Mouse (Mus musculus) left cerebral cortex, adult 2 months (tissue): ENCODE results near the gene AU022252. TPM values are rescaled to one million over a fixed set of nuclear protein-coding genes. Genes with fewer than 3 reads are reported as not detected.

Experiments
- DNase-seq, 2 experiments: peaks; one replicate each; pipeline ENCODE4 v3.0.0; 2021 to 2022; ENCODE audit warnings: low spot score in 2 of 2, mixed read lengths in 1 of 2; ENCODE audit errors: extremely low spot score in 1 of 2
- H3K27ac ChIP-seq: fragments of 200-600 bp; 2 replicates; pipeline ENCODE4 v1.8.1; 2022
- H3K4me3 ChIP-seq: fragments of 200-600 bp; 2 replicates; pipeline ENCODE4 v1.8.1; 2022
- CTCF ChIP-seq: fragments of 200-600 bp; IDR thresholded peaks from 2 replicates; pipeline ENCODE4 v1.8.1; 2022; ENCODE audit warnings: antibody characterized with exemption, mild to moderate bottlenecking, moderate library complexity
- intact Hi-C: fragments of 180-260 bp; cut with DNase I; formaldehyde crosslinking; loops from one replicate; pipeline ENCODE4 v1.15.1; 2025
- total RNA-seq, 2 experiments: library from RNA; stranded (reverse); gene quantifications; 2 replicates each; pipeline ENCODE4 v1.2.3; 2021

Gene AU022252
- total RNA-seq, 2 experiments from 2014 or later, result 28.5 to 30.4 TPM

DNA sequence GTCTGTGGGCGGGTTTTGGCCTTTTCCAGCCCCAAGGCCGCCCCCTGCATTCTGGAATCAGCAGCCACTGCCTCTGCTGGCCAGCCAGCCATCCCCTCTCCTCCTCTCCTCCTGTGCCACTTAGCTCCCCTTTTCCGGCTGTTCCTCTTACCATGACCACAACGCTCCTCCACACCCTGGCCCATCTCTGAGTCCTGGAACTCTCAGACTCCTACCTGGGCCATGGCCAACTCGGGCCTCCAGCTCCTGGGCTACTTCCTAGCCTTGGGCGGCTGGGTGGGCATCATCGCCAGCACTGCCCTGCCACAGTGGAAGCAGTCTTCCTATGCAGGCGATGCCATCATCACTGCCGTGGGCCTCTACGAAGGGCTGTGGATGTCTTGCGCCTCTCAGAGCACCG lies 22.8 kb upstream of the AU022252 start, which contains the start of gene Cldn19:
Gene Cldn19, plus strand, starts transcription at position 64 of the 400 bp plus-strand sequence.
- no peak for DNase-seq
- H3K27ac ChIP-seq, result no peak within 1 kb of the TSS
- TF ChIP-seq CTCF, result no peak

GRCm38 (mm10) chr4:119254012-119254618 lies 21.6 kb upstream of the AU022252 start:
- peak in 1 of 2 experiments; percentile 47 for DNase-seq
- Histone ChIP-seq H3K4me3 (no peak overlapping the region), H3K27ac (no peak overlapping the region)
- intact Hi-C loops, result no loop called here
- TF ChIP-seq CTCF, result no peak

More for the DNA sequence above, 22.8 kb upstream of the AU022252 start, which contains the start of gene Cldn19:
- H3K4me3 ChIP-seq, result no peak within 1 kb of the TSS
- intact Hi-C loops, result no loop called here

- no peak for TF ChIP-seq CTCF
- Histone ChIP-seq H3K27ac (no peak overlapping the region), H3K4me3 (no peak overlapping the region)
- DNase-seq, result no peak
- intact Hi-C loops, result no loop called here
Observed at GRCm38 (mm10) chr4:119252025-119252808, 19.7 kb upstream of the AU022252 start.

DNA sequence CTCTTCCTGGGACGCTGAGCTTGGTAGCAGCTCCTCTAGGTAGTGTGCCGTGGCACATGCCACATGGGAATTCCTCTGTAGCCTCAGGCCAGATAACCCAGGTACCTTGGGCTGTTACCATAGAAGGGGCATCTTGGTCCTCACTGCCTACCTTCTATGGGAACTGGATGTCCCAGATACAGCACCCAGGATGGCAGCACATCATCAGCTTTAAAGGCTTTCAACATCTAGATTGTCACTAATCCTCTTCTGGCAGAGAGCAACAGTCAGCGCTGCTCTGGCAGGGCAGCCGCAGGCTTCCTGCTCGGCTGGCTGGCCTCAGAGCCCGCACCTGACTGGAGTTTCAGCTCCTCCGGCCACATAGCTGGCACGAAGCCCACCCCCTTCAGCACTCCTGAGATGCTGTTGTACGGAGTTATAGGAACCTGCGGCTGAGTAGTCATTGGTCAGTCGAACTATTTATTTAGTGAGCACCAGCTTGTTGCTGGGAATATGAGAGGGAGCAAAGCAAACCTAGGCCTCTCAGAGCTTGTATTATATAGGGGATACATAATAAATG lies 16.0 kb upstream of the AU022252 start:
- TF ChIP-seq CTCF, result no peak

DNA sequence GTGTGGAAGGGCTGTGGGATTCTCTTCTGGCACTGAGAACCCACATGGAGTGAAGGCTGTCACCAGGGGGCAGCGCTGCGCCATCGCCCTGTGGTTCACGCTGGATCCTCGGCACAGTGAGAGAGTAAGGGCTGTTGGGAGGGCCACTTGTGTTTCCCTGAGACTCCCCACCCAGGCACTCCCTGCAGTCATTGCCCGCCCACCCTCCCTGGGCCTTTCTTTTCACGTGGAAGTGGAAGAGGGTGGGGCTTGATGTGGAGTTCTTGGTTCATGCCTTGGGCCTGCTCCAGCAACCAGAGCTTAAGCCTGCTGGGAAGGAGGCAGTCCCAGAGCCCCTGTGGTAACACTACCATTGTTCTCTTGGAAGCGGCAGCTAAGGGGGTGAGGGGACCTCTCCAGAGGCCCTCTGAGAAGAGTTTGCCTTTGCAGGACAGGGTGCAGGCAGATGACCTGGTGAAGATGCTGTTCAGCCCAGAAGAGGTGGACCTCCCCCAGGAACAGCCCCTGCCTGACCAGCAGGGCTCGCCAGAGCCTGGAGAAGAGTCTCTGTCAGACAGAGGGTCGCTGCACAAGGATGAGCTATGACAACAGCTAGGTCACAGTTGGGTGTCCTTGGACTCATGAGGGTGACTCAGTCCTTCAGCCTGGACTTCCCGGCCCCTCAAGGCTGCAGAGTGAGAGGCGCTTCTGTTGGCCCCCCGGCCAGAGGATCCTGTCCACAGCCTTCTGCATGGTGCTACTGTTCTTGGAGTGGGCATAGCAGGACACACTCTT lies 15.1 kb upstream of the AU022252 start:
- TF ChIP-seq CTCF, result peak; percentile 77
- 0 out of 2 replicates have a peak overlapping the region, but pooled peaks have one; percentile 44 for H3K27ac ChIP-seq
- intact Hi-C loops, result loop anchor here (5.0 to 10.0 kb wide), 4 partner anchors 167 to 877 kb away; partner anchors contain the start of gene Ccdc30
- no peak overlapping the region for H3K4me3 ChIP-seq
- peak; percentile 74 to 77 for DNase-seq

More for the DNA sequence above, 16.0 kb upstream of the AU022252 start:
- intact Hi-C loops, result loop anchor here (5.0 to 10.0 kb wide), 4 partner anchors 166 to 876 kb away; partner anchors contain the start of gene Ccdc30
- H3K27ac ChIP-seq, result no peak overlapping the region
- H3K4me3 ChIP-seq, result no peak overlapping the region
- DNase-seq, result no peak

- DNase-seq, result no peak
Observed at GRCm38 (mm10) chr4:119246688-119247225, 14.2 kb upstream of the AU022252 start.

GRCm38 (mm10) chr4:119245961-119246360 lies 13.4 kb upstream of the AU022252 start:
- no peak overlapping the region for H3K27ac ChIP-seq
- TF ChIP-seq CTCF, result no peak
- DNase-seq, result no peak
- H3K4me3 ChIP-seq, result no peak overlapping the region
- intact Hi-C loops, result loop anchor here (2.0 to 10.0 kb wide), 5 partner anchors 47 to 879 kb away; partner anchors contain the start of gene Ccdc30

More at GRCm38 (mm10) chr4:119246688-119247225, 14.2 kb upstream of the AU022252 start:
- no peak overlapping the region for H3K4me3 ChIP-seq
- TF ChIP-seq CTCF, result no peak
- no peak overlapping the region for H3K27ac ChIP-seq
- intact Hi-C loops, result loop anchor here (5.0 to 10.0 kb wide), 4 partner anchors 168 to 878 kb away; partner anchors contain the start of gene Ccdc30

- Histone ChIP-seq H3K27ac (peak overlapping the region; percentile 32; the same call in 1 of the 2 replicates), H3K4me3 (no peak overlapping the region)
- intact Hi-C loops, result loop anchor here (2.0 to 10.0 kb wide), 5 partner anchors 47 to 879 kb away; partner anchors contain the start of gene Ccdc30
- TF ChIP-seq CTCF, result no peak
- peak; percentile 35 to 57 for DNase-seq
Observed at GRCm38 (mm10) chr4:119245556-119245955, 13.0 kb upstream of the AU022252 start.

DNA sequence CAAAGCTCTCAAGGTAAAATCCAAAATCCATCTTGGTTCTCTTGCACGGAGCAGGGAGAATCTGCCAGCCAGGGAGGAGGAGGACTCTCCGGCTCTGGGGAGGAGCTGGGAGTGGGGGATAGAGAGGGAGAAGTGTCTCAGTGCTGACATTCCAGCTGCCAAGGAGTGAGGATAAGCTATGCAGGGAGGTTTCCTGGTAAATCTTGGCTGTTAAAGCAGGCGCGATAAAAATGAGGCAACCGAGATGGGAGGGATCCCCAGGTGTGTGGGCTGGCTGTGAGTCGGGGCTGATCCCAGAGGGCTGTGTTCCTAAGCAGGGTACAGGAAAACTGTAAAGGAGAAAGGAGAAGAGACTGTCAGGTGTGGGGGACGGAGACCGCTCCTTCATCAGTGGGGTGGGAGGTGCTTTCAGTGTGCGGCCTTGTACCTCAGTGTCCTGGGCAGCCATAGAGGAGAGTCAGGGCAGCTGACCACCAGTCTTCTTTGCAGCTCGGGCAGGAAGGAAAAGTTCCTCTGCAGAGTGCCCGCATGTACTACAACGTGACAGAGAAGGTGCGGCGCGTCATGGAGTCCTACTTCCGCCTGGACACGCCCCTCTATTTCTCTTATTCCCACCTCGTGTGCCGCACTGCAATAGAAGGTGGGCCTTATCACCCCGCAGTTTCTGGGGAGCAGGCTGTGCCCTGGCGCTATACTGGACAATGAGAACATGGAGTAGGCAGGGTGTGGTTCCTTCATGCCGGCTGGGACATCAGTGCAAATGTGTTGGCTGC lies 12.1 kb upstream of the AU022252 start:
- TF ChIP-seq CTCF, result no peak
- peak; percentile 61 to 62 for DNase-seq
- H3K4me3 ChIP-seq, result no peak overlapping the region
- intact Hi-C loops, result loop anchor here (2.0 to 10.0 kb wide), 6 partner anchors 48 to 880 kb away; partner anchors contain the start of genes Ccdc30, Foxj3 and Frg2f1
- no peak overlapping the region for H3K27ac ChIP-seq

DNA sequence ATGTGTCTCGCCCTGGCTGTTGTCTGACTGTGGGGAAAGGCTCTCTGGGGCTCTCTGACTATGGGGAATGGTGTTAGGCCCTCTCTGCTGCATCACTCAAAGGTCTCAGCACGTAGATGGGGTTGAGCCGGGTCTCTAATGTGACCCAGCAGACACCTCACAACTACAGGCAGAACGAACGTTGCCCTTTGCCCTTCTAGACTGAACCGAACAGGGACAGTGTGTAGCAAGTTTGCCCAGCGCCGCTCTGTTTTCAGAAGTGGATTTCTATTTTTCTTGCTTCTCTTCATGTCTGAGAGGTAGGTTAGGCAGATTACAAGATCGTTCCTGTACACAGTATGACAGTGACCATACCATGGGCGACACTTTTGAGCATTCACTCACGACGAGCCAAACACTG lies 10.1 kb upstream of the AU022252 start:
- DNase-seq, result no peak
- Histone ChIP-seq H3K4me3 (no peak overlapping the region), H3K27ac (no peak overlapping the region)
- no peak for TF ChIP-seq CTCF
- intact Hi-C loops, result loop anchor here (5.0 to 10.0 kb wide), 4 partner anchors 172 to 882 kb away; partner anchors contain the start of genes Ccdc30, Foxj3 and Frg2f1
